ENCODE assay signal across 8 mouse cellular contexts in genomic region chr16:38239729-38240128, GRCm38 (mm10). TPM values are rescaled to one million over a fixed set of nuclear protein-coding genes. Genes with fewer than 3 reads are reported as not detected.
DNase-seq lines count a peak whose midpoint lies in the region; ATAC-seq and TF ChIP-seq lines count a peak whose summit lies in the region.

No protein-coding gene starts in this region.

- peaks cover 4% of the 10 kb centered on the region; the same call in 1 of the 2 replicates for H3K4me1 ChIP-seq in cerebellum, adult 2 months (ENCODE audit: control insufficient read depth, insufficient read depth, low read length)
- no peaks in the 10 kb centered on the region for H3K4me1 ChIP-seq in midbrain, embryonic 14.5 days (ENCODE audit: control insufficient read depth, insufficient read depth, low read length)
- 0 out of 2 replicates have a peak, but pooled peaks cover 3% of the 10 kb centered on the region for H3K4me1 ChIP-seq in midbrain, embryonic 13.5 days (replicated peaks)

- ATAC-seq in midbrain, embryonic 14.5 days (ENCODE audit: low FRiP score, low TSS enrichment) = no peak
- no peak for ATAC-seq in midbrain, embryonic 13.5 days
- peak; percentile 90 for ATAC-seq in monocyte, adult 5-6 weeks (replicated peaks; ENCODE audit: insufficient number of reproducible peaks, low FRiP score, low TSS enrichment, poor library complexity, severe bottlenecking)

- no peak overlapping the region for H3K27ac ChIP-seq in cerebellum, adult 2 months (ENCODE audit: insufficient read depth, low read length)
- H3K27ac ChIP-seq in midbrain, embryonic 14.5 days (replicated peaks; ENCODE audit: low read depth, low read length) = no peak overlapping the region
- H3K27ac ChIP-seq in midbrain, embryonic 13.5 days = no peak overlapping the region
- H3K27ac ChIP-seq in layer of hippocampus, adult 2 months = no peak overlapping the region

- no peak overlapping the region for H3K4me3 ChIP-seq in cerebellum, adult 2 months (replicated peaks; ENCODE audit: insufficient read depth, low read depth, low read length)
- H3K4me3 ChIP-seq in midbrain, embryonic 14.5 days (replicated peaks; ENCODE audit: low read depth, low read length) = no peak overlapping the region
- no peak overlapping the region for H3K4me3 ChIP-seq in midbrain, embryonic 13.5 days (replicated peaks)
- H3K4me3 ChIP-seq in layer of hippocampus, adult 2 months = no peak overlapping the region

- H3K9ac ChIP-seq in midbrain, embryonic 14.5 days (replicated peaks; ENCODE audit: low read length) = no peak overlapping the region
- no peak overlapping the region for H3K9ac ChIP-seq in midbrain, embryonic 13.5 days (replicated peaks)

- H3K9me3 ChIP-seq in midbrain, embryonic 14.5 days (ENCODE audit: control insufficient read depth, low read length) = no peaks in the 10 kb centered on the region
- H3K9me3 ChIP-seq in midbrain, embryonic 13.5 days = no peaks in the 10 kb centered on the region

- peak in 1 of 2 experiments; percentile 21 for DNase-seq in cerebellum, adult 2 months
- DNase-seq in cerebellum, adult 11 months = no peak
- DNase-seq in midbrain, embryonic 14.5 days = peak; percentile 58
- peak; percentile 29 for DNase-seq in embryo, embryonic 10 days (ENCODE audit: low spot score)
- peak; percentile 17 to 37 for DNase-seq in layer of hippocampus, adult 2 months (ENCODE audit: low spot score in 2 of 2)
- no peak for DNase-seq in right cerebral cortex, postnatal 25 days

- no peak overlapping the region for H3K4me2 ChIP-seq in midbrain, embryonic 14.5 days (ENCODE audit: low read length)
- H3K4me2 ChIP-seq in midbrain, embryonic 13.5 days (replicated peaks) = no peak overlapping the region

- peak; percentile 42; the same call in 1 of the 2 replicates for TF ChIP-seq CTCF in cerebellum, adult 2 months (IDR thresholded peaks at IDR 0.05; ENCODE audit: borderline replicate concordance, insufficient read depth, low read depth, low read length)
- peak; percentile 84 for TF ChIP-seq CTCF in layer of hippocampus, adult 2 months (conservative IDR thresholded peaks at IDR 0.05)

- H3K36me3 ChIP-seq in midbrain, embryonic 14.5 days (ENCODE audit: control insufficient read depth, insufficient read depth, low read length) = peaks cover 49% of the 10 kb centered on the region
- H3K36me3 ChIP-seq in midbrain, embryonic 13.5 days = peaks cover 36% of the 10 kb centered on the region

- no peaks in the 10 kb centered on the region for H3K27me3 ChIP-seq in cerebellum, adult 2 months (ENCODE audit: control insufficient read depth, insufficient read depth, low read length)
- H3K27me3 ChIP-seq in midbrain, embryonic 14.5 days (ENCODE audit: control insufficient read depth, insufficient read depth, low read length) = no peaks in the 10 kb centered on the region
- no peaks in the 10 kb centered on the region for H3K27me3 ChIP-seq in midbrain, embryonic 13.5 days

- TF ChIP-seq POLR2A in cerebellum, adult 2 months (IDR thresholded peaks at IDR 0.05; ENCODE audit: borderline replicate concordance, insufficient read depth, low read length) = no peak

- WGBS in cerebellum, adult 2 months = 62% methylated on average over 5 of the region's 5 CpGs
- WGBS in midbrain, embryonic 14.5 days = 86% methylated on average over 5 of the region's 5 CpGs
- 84% methylated on average over 5 of the region's 5 CpGs for WGBS in midbrain, embryonic 13.5 days

RNA-seq across cellular contexts. Expression of gene Nr1i2, which starts 54.9 kb away (rescaled TPM):
- 0.05 TPM in 1 of 2 replicates, not detected in the other for polyA plus RNA-seq in cerebellum, adult 2 months (2012; rRNA removed)
- polyA plus RNA-seq in midbrain, embryonic 14.5 days (2014; fragmentation: Nextera tagmentation; extraction: Ambion mirVana) = not detected in 2 replicates
- polyA plus RNA-seq in midbrain, embryonic 13.5 days (2015; fragmentation: Nextera tagmentation; extraction: Ambion mirVana) = not detected in 2 replicates
- total RNA-seq in layer of hippocampus, adult 2 months (2021) = not detected
- total RNA-seq in monocyte, adult 5-6 weeks (2017) = not detected in 3 replicates

Comparison
In these comparisons a context has a peak if more than half of its experiments do, and no peak if none do; other contexts are left out.
1. DNase-seq: peak in midbrain, embryonic 14.5 days (single experiment), embryo, embryonic 10 days (single experiment) and layer of hippocampus, adult 2 months (2 of 2); none in cerebellum, adult 11 months (single experiment) and right cerebral cortex, postnatal 25 days (single experiment).